In genomic region chr7:69577754-69578153, GRCm38 (mm10) we compare ENCODE assay signal across 19 mouse cellular contexts.
DNase-seq lines count a peak whose midpoint lies in the region; ATAC-seq and TF ChIP-seq lines count a peak whose summit lies in the region.
"Had no signal": no experiment of that assay in that cellular context is flagged by ENCODE, and none has a peak within 500 bp of the region (broad histone marks: within the 10 kb centered on the region; RNA-seq: fewer than 3 reads in every experiment).

No protein-coding gene starts in this region.

- no peak for ATAC-seq in forebrain, embryonic 14.5 days
- no peak for ATAC-seq in forebrain, embryonic 11.5 days (replicated peaks; ENCODE audit: low FRiP score)
- no peak for ATAC-seq in midbrain, postnatal 0 days (ENCODE audit: low FRiP score)
- ATAC-seq: forebrain, embryonic 15.5 days; forebrain, postnatal 0 days had no signal

- no peak overlapping the region for H3K4me3 ChIP-seq in forebrain, embryonic 14.5 days (ENCODE audit: low read depth, low read length)
- no peak overlapping the region for H3K4me3 ChIP-seq in forebrain, embryonic 11.5 days (ENCODE audit: low read depth, low read length)
- H3K4me3 ChIP-seq in midbrain, embryonic 10.5 days: no peak overlapping the region
- H3K4me3 ChIP-seq in midbrain, postnatal 0 days (ENCODE audit: low read depth, low read length): no peak overlapping the region
- H3K4me3 ChIP-seq: embryonic facial prominence, embryonic 10.5 days; embryonic facial prominence, embryonic 12.5 days; forebrain, embryonic 12.5 days; forebrain, embryonic 15.5 days had no signal

- TF ChIP-seq POLR2A in brain, embryonic 14.5 days (IDR thresholded peaks at IDR 0.05; ENCODE audit: borderline replicate concordance, extremely low read depth, insufficient read depth, insufficient read length, poor library complexity, severe bottlenecking): no peak

- no peak for TF ChIP-seq CTCF in midbrain, postnatal 0 days (IDR thresholded peaks at IDR 0.05)
- no peak for TF ChIP-seq CTCF in brain, embryonic 14.5 days (IDR thresholded peaks at IDR 0.05; ENCODE audit: borderline replicate concordance, extremely low read depth, insufficient read depth, insufficient read length)

- no peak overlapping the region for H3K4me2 ChIP-seq in forebrain, embryonic 14.5 days (ENCODE audit: low read length)
- H3K4me2 ChIP-seq in forebrain, embryonic 11.5 days (ENCODE audit: low read depth, low read length, severe bottlenecking): no peak overlapping the region
- no peak overlapping the region for H3K4me2 ChIP-seq in midbrain, postnatal 0 days (ENCODE audit: low read depth, low read length, poor library complexity, severe bottlenecking)
- H3K4me2 ChIP-seq: embryonic facial prominence, embryonic 12.5 days; forebrain, embryonic 12.5 days; forebrain, embryonic 15.5 days had no signal

- H3K9ac ChIP-seq in forebrain, embryonic 14.5 days (ENCODE audit: low read length): no peak overlapping the region
- H3K9ac ChIP-seq in forebrain, embryonic 11.5 days (ENCODE audit: low read length): no peak overlapping the region
- H3K9ac ChIP-seq in midbrain, postnatal 0 days (replicated peaks; ENCODE audit: low read length, poor library complexity, severe bottlenecking): no peak overlapping the region
- H3K9ac ChIP-seq: embryonic facial prominence, embryonic 12.5 days; forebrain, embryonic 12.5 days; forebrain, embryonic 15.5 days; forebrain, postnatal 0 days had no signal

- 58% methylated on average over 6 of the region's 6 CpGs for WGBS in forebrain, embryonic 14.5 days
- WGBS in forebrain, embryonic 11.5 days: 67% methylated on average over 6 of the region's 6 CpGs
- 80% methylated on average over 6 of the region's 6 CpGs for WGBS in midbrain, embryonic 10.5 days
- WGBS in midbrain, postnatal 0 days: 72% methylated on average over 6 of the region's 6 CpGs

- DNase-seq in forebrain, embryonic 14.5 days (ENCODE audit: low spot score): peak; percentile 28
- no peak for DNase-seq in forebrain, embryonic 11.5 days (ENCODE audit: low spot score)
- DNase-seq in midbrain, embryonic 10.5 days (ENCODE audit: low spot score): no peak
- no peak for DNase-seq in midbrain, postnatal 0 days (ENCODE audit: low spot score)
- peak; percentile 55 for DNase-seq in brain, embryonic 14.5 days (ENCODE audit: low read depth)
- DNase-seq in gastrocnemius, postnatal 10 days: no peak
- DNase-seq: adrenal gland, adult 2 months; adrenal gland, postnatal 10 days; adrenal gland, postnatal 25 days; cerebellum, adult 11-12 months; cerebellum, adult 2 months; cerebellum, adult 9-10 months; cerebellum, postnatal 10 days; cerebellum, postnatal 25 days; forebrain, postnatal 0 days had no signal

- H3K9me3 ChIP-seq in forebrain, embryonic 14.5 days (replicated peaks; ENCODE audit: control insufficient read depth, low read length): no peaks in the 10 kb centered on the region
- H3K9me3 ChIP-seq in forebrain, embryonic 11.5 days (ENCODE audit: control insufficient read depth, low read length): no peaks in the 10 kb centered on the region
- no peaks in the 10 kb centered on the region for H3K9me3 ChIP-seq in midbrain, embryonic 10.5 days (replicated peaks)
- H3K9me3 ChIP-seq in midbrain, postnatal 0 days (ENCODE audit: low read length): no peaks in the 10 kb centered on the region
- H3K9me3 ChIP-seq: embryonic facial prominence, embryonic 10.5 days; embryonic facial prominence, embryonic 12.5 days; forebrain, embryonic 12.5 days; forebrain, embryonic 15.5 days had no signal

- H3K36me3 ChIP-seq in forebrain, embryonic 14.5 days (ENCODE audit: control insufficient read depth, insufficient read depth, low read length): no peaks in the 10 kb centered on the region
- H3K36me3 ChIP-seq in forebrain, embryonic 11.5 days (ENCODE audit: control insufficient read depth, insufficient read depth, low read length): no peaks in the 10 kb centered on the region
- no peaks in the 10 kb centered on the region for H3K36me3 ChIP-seq in midbrain, embryonic 10.5 days
- no peaks in the 10 kb centered on the region for H3K36me3 ChIP-seq in midbrain, postnatal 0 days (ENCODE audit: insufficient read depth, low read length)
- H3K36me3 ChIP-seq: embryonic facial prominence, embryonic 10.5 days; embryonic facial prominence, embryonic 12.5 days; forebrain, embryonic 12.5 days; forebrain, embryonic 15.5 days had no signal

- H3K27ac ChIP-seq in forebrain, embryonic 14.5 days (ENCODE audit: low read depth, low read length): no peak overlapping the region
- H3K27ac ChIP-seq in forebrain, embryonic 11.5 days (ENCODE audit: low read depth, low read length): no peak overlapping the region
- H3K27ac ChIP-seq in midbrain, embryonic 10.5 days (replicated peaks): peak overlapping the region; percentile 38; the same call in 1 of the 2 replicates
- no peak overlapping the region for H3K27ac ChIP-seq in midbrain, postnatal 0 days (ENCODE audit: low read depth, low read length)
- H3K27ac ChIP-seq: embryonic facial prominence, embryonic 10.5 days; embryonic facial prominence, embryonic 12.5 days; forebrain, embryonic 12.5 days; forebrain, embryonic 15.5 days had no signal

- H3K27me3 ChIP-seq in forebrain, embryonic 14.5 days (replicated peaks; ENCODE audit: control insufficient read depth, insufficient read depth, low read length): no peaks in the 10 kb centered on the region
- no peaks in the 10 kb centered on the region; the same call in 1 of the 2 replicates for H3K27me3 ChIP-seq in forebrain, embryonic 11.5 days (ENCODE audit: control insufficient read depth, insufficient read depth, low read length)
- H3K27me3 ChIP-seq in midbrain, embryonic 10.5 days (ENCODE audit: low read depth, poor library complexity, severe bottlenecking): peaks cover 66% of the 10 kb centered on the region
- no peaks in the 10 kb centered on the region for H3K27me3 ChIP-seq in midbrain, postnatal 0 days (ENCODE audit: insufficient read depth, low read length)
- H3K27me3 ChIP-seq: embryonic facial prominence, embryonic 12.5 days had no signal

- 0 out of 2 replicates have a peak, but pooled peaks cover 2% of the 10 kb centered on the region for H3K4me1 ChIP-seq in forebrain, embryonic 14.5 days (ENCODE audit: control insufficient read depth, insufficient read depth, low read length)
- H3K4me1 ChIP-seq in forebrain, embryonic 11.5 days (replicated peaks; ENCODE audit: control insufficient read depth, insufficient read depth, low read length): peaks cover 13% of the 10 kb centered on the region; the same call in 1 of the 2 replicates
- H3K4me1 ChIP-seq in midbrain, embryonic 10.5 days: peaks cover 51% of the 10 kb centered on the region
- no peaks in the 10 kb centered on the region for H3K4me1 ChIP-seq in midbrain, postnatal 0 days (ENCODE audit: insufficient read depth, low read length)
- H3K4me1 ChIP-seq: embryonic facial prominence, embryonic 12.5 days had no signal

Comparison
In these comparisons a context has a peak if more than half of its experiments do, and no peak if none do; other contexts are left out.
1. DNase-seq: peak in forebrain, embryonic 14.5 days (single experiment) and brain, embryonic 14.5 days (single experiment); none in forebrain, embryonic 11.5 days (single experiment), midbrain, embryonic 10.5 days (single experiment), midbrain, postnatal 0 days (single experiment) and gastrocnemius, postnatal 10 days (single experiment).